Mouse (Mus musculus) MEL (cell line): ENCODE data around the gene Mylk4. TPM values are rescaled to one million over a fixed set of nuclear protein-coding genes. Genes with fewer than 3 reads are reported as not detected.
A peak's percentile ranks its signal among the peaks of the same experiment; 100 is the strongest.

Experiments
- DNase-seq: peaks from one replicate; pipeline ENCODE4 v3.0.0; 2011; ENCODE audit warnings: low read depth, low spot score
- H3K27ac ChIP-seq: 2 replicates; pipeline ENCODE4 v1.5.1; 2012; ENCODE audit warnings: low read depth, mild to moderate bottlenecking, control low read depth, low read length, moderate library complexity; ENCODE audit not compliant: control insufficient read depth
- H3K27me3 ChIP-seq, 2 experiments: fragments of 150-350 bp in 1 of 2; sonication (generic) in 1 of 2; 2 replicates each; pipeline ENCODE4 v1.6.1; 2012; ENCODE audit warnings: low read length in 2 of 2, mild to moderate bottlenecking in 2 of 2, improper control_type of control experiment in 1 of 2, moderate library complexity in 1 of 2; ENCODE audit not compliant: insufficient read depth in 2 of 2, control insufficient read depth in 1 of 2
- H3K36me3 ChIP-seq, 2 experiments: 2 replicates each; pipeline ENCODE4 v1.6.1; 2012 to 2014; ENCODE audit warnings: low read length in 2 of 2, improper control_type of control experiment in 1 of 2, inconsistent platforms in 1 of 2, mild to moderate bottlenecking in 1 of 2; ENCODE audit not compliant: insufficient read depth in 2 of 2, control insufficient read depth in 1 of 2
- H3K4me1 ChIP-seq, 2 experiments: fragments of 150-350 bp in 1 of 2; sonication (generic) in 1 of 2; 2 replicates each; pipeline ENCODE4 v1.6.1; 2012; ENCODE audit warnings: low read length in 2 of 2, improper control_type of control experiment in 1 of 2, mild to moderate bottlenecking in 1 of 2; ENCODE audit not compliant: insufficient read depth in 2 of 2, control insufficient read depth in 1 of 2
- H3K4me3 ChIP-seq, 2 experiments: fragments of 150-350 bp in 1 of 2; sonication (generic) in 1 of 2; 2 replicates each; pipeline ENCODE4 v1.5.1; 2012; ENCODE audit warnings: low read depth in 2 of 2, low read length in 2 of 2, mild to moderate bottlenecking in 2 of 2, moderate library complexity in 2 of 2, control low read depth in 1 of 2, improper control_type of control experiment in 1 of 2; ENCODE audit not compliant: control insufficient read depth in 1 of 2, insufficient read depth in 1 of 2
- H3K79me2 ChIP-seq: 2 replicates; pipeline ENCODE4 v1.6.1; 2012; ENCODE audit warnings: mild to moderate bottlenecking, low read length, moderate library complexity; ENCODE audit not compliant: control insufficient read depth, poor library complexity, insufficient read depth
- H3K9ac ChIP-seq: 2 replicates; pipeline ENCODE4 v1.6.1; 2012; ENCODE audit warnings: low read depth, mild to moderate bottlenecking, control low read depth, low read length, moderate library complexity; ENCODE audit not compliant: control insufficient read depth, poor library complexity, severe bottlenecking
- H3K9me3 ChIP-seq: fragments of 150-350 bp; sonication (generic); replicated peaks from 2 replicates; pipeline ENCODE4 v1.6.1; 2012; ENCODE audit warnings: mild to moderate bottlenecking, low read length, improper control_type of control experiment, moderate library complexity; ENCODE audit not compliant: insufficient read depth
- BHLHE40 ChIP-seq: IDR thresholded peaks from 2 replicates; pipeline ENCODE4 v1.6.1; 2012; ENCODE audit warnings: low read depth, mild to moderate bottlenecking, inconsistent platforms, low read length, improper control_type of control experiment, borderline replicate concordance
- CHD1 ChIP-seq: IDR thresholded peaks from 2 replicates; pipeline ENCODE4 v1.6.1; 2012; ENCODE audit warnings: low read depth, mild to moderate bottlenecking, inconsistent platforms, low read length, improper control_type of control experiment
- E2F4 ChIP-seq: IDR thresholded peaks from 2 replicates; pipeline ENCODE4 v1.6.1; 2011; ENCODE audit warnings: low read depth, low read length, improper control_type of control experiment, borderline replicate concordance
- EP300 ChIP-seq, 2 experiments: IDR thresholded peaks; 2 replicates each; pipeline ENCODE4 v1.6.1; 2011; ENCODE audit warnings: improper control_type of control experiment in 2 of 2, low read length in 2 of 2, low read depth in 1 of 2, mild to moderate bottlenecking in 1 of 2
- ETS1 ChIP-seq: IDR thresholded peaks from 2 replicates; pipeline ENCODE4 v1.6.1; 2012; ENCODE audit warnings: low read depth, mild to moderate bottlenecking, inconsistent platforms, low read length, improper control_type of control experiment, moderate library complexity
- GATA1 ChIP-seq: IDR thresholded peaks from 2 replicates; pipeline ENCODE4 v1.6.1; 2011; ENCODE audit warnings: low read depth, low read length, improper control_type of control experiment
- HCFC1 ChIP-seq: IDR thresholded peaks from 2 replicates; pipeline ENCODE4 v1.6.1; 2012; ENCODE audit warnings: low read depth, mild to moderate bottlenecking, inconsistent platforms, low read length, improper control_type of control experiment, moderate library complexity
- JUND ChIP-seq: IDR thresholded peaks from 2 replicates; pipeline ENCODE4 v1.6.1; 2011; ENCODE audit warnings: low read depth, mild to moderate bottlenecking, improper control_type of control experiment, low read length
- MAFK ChIP-seq: IDR thresholded peaks from 2 replicates; pipeline ENCODE4 v1.6.1; 2011; ENCODE audit warnings: low read depth, mild to moderate bottlenecking, low read length, improper control_type of control experiment, borderline replicate concordance
- MAX ChIP-seq: IDR thresholded peaks from 2 replicates; pipeline ENCODE4 v1.6.1; 2011; ENCODE audit warnings: low read length, improper control_type of control experiment
- MAZ ChIP-seq: IDR thresholded peaks from 2 replicates; pipeline ENCODE4 v1.6.1; 2012; ENCODE audit warnings: low read depth, mild to moderate bottlenecking, inconsistent platforms, low read length, improper control_type of control experiment
- MXI1 ChIP-seq: IDR thresholded peaks from 2 replicates; pipeline ENCODE4 v1.6.1; 2011; ENCODE audit warnings: mild to moderate bottlenecking, low read depth, low read length, improper control_type of control experiment
- MYC ChIP-seq: IDR thresholded peaks from 2 replicates; pipeline ENCODE4 v1.6.1; 2011; ENCODE audit warnings: low read depth, mild to moderate bottlenecking, low read length, improper control_type of control experiment, moderate library complexity
- NELFE ChIP-seq: IDR thresholded peaks from 2 replicates; pipeline ENCODE4 v1.6.1; 2011; ENCODE audit warnings: low read depth, low read length, improper control_type of control experiment
- POLR2A ChIP-seq, 2 experiments: IDR thresholded peaks; 2 replicates each; pipeline ENCODE4 v1.6.1; 2011 to 2012; ENCODE audit warnings: low read length in 2 of 2, mild to moderate bottlenecking in 2 of 2, control low read depth in 1 of 2, improper control_type of control experiment in 1 of 2, low read depth in 1 of 2, moderate library complexity in 1 of 2; ENCODE audit not compliant: control insufficient read depth in 1 of 2, insufficient read depth in 1 of 2, poor library complexity in 1 of 2
- POLR2AphosphoS5 ChIP-seq: IDR thresholded peaks from 2 replicates; pipeline ENCODE4 v1.6.1; 2012; ENCODE audit warnings: low read depth, borderline replicate concordance, mild to moderate bottlenecking, inconsistent platforms, low read length, moderate library complexity, mixed read lengths
- RCOR1 ChIP-seq: IDR thresholded peaks from 2 replicates; pipeline ENCODE4 v1.6.1; 2012; ENCODE audit warnings: low read depth, mild to moderate bottlenecking, inconsistent platforms, low read length, improper control_type of control experiment
- USF2 ChIP-seq, 2 experiments: IDR thresholded peaks; 2 replicates each; pipeline ENCODE4 v1.6.1; 2011 to 2012; ENCODE audit warnings: improper control_type of control experiment in 2 of 2, low read length in 2 of 2, borderline replicate concordance in 1 of 2, inconsistent platforms in 1 of 2, low read depth in 1 of 2, mild to moderate bottlenecking in 1 of 2; ENCODE audit not compliant: insufficient read depth in 1 of 2
- ZKSCAN1 ChIP-seq: IDR thresholded peaks from 2 replicates; pipeline ENCODE4 v1.6.1; 2012; ENCODE audit warnings: low read depth, mild to moderate bottlenecking, inconsistent platforms, low read length, improper control_type of control experiment, moderate library complexity
- ZMIZ1 ChIP-seq: IDR thresholded peaks from 2 replicates; pipeline ENCODE4 v1.6.1; 2012; ENCODE audit warnings: low read depth, mild to moderate bottlenecking, inconsistent platforms, low read length, improper control_type of control experiment, moderate library complexity
- polyA plus RNA-seq, 2 experiments: library from polyadenylated mRNA; stranded (reverse) in 1 of 2; unstranded in 1 of 2; fragments of >175 nt in 1 of 2; fragments of >200 nt in 1 of 2; gene quantifications; 2 replicates each; pipeline versions ENCODE4 v1.2.1 to v1.2.4; 2012; ENCODE audit warnings: low replicate concordance in 2 of 2, low read depth in 1 of 2; ENCODE audit not compliant: insufficient read length in 2 of 2, insufficient read depth in 1 of 2, missing spikeins in 1 of 2
- total RNA-seq: library from RNA; depleted of rRNA; stranded (reverse); fragments of 300-350 nt; gene quantifications from 2 replicates; pipeline ENCODE4 v1.2.3, GENCODE M21; 2012

The Mylk4 gene
- total and polyA plus RNA-seq, 3 experiments = not detected

DNA sequence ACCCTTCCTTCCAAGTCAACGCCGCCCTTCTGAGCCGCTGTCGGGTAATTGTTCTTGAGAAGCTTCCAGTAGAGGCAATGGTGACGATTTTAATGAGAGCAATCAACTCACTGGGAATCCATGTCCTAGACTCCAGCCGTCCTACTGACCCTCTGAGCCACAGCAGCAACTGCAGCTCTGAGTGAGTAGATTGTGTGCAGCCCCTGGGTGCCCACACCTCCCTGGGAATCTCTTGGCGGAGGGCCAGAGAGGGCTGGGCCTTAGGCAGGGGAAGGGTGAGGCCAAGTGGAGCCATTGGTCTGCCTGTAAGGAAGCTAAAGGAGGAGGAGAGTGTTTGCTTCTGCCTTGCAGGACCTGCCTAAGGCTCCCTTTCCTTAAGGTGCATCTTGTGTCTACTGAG is 23.1 kb upstream of the Mylk4 start:
- Histone ChIP-seq H3K4me3 (no peak overlapping the region), H3K27ac (no peak overlapping the region), H3K27me3 (no peaks in the 10 kb centered on the region), H3K79me2 (peaks cover 26% of the 10 kb centered on the region), H3K9ac (no peak overlapping the region), H3K36me3 (peaks cover 18 to 21% of the 10 kb centered on the region in 2 experiments), H3K9me3 (no peaks in the 10 kb centered on the region), H3K4me1 (peaks cover 2 to 10% of the 10 kb centered on the region in 2 experiments; a peak in 3 of 4 replicates)
- no peak for TF ChIP-seq RCOR1
- TF ChIP-seq MAX = no peak
- no peak for TF ChIP-seq JUND
- TF ChIP-seq EP300 (IDR thresholded peaks at IDR 0.05; ENCODE audit: low read depth in 1 of 2, low read length in 2 of 2) = no peak
- no peak for TF ChIP-seq MAFK
- TF ChIP-seq POLR2A (IDR thresholded peaks at IDR 0.05; ENCODE audit: control insufficient read depth in 1 of 2, insufficient read depth in 1 of 2, low read depth in 1 of 2, low read length in 2 of 2, poor library complexity in 1 of 2) = no peak
- no peak for TF ChIP-seq ZMIZ1
- no peak for TF ChIP-seq MAZ
- no peak for TF ChIP-seq POLR2AphosphoS5
- TF ChIP-seq GATA1 = no peak
- no peak for TF ChIP-seq BHLHE40
- no peak for TF ChIP-seq ETS1
- no peak for DNase-seq

- H3K9ac ChIP-seq = no peak overlapping the region
These were observed 20.1 kb upstream of the Mylk4 start for GRCm38 (mm10) chr13:32803701-32804345.

More at GRCm38 (mm10) chr13:32803701-32804345, 20.1 kb upstream of the Mylk4 start:
- no peak overlapping the region for H3K27ac ChIP-seq
- no peak for TF ChIP-seq NELFE
- TF ChIP-seq ZMIZ1 = no peak
- TF ChIP-seq HCFC1 = no peak
- TF ChIP-seq MXI1 = no peak
- TF ChIP-seq RCOR1 = no peak
- TF ChIP-seq GATA1 = no peak
- no peak for TF ChIP-seq USF2 (IDR thresholded peaks at IDR 0.05; ENCODE audit: borderline replicate concordance in 1 of 2, insufficient read depth in 1 of 2, low read depth in 1 of 2, low read length in 2 of 2)
- no peak for TF ChIP-seq ZKSCAN1
- no peak for TF ChIP-seq CHD1
- TF ChIP-seq MYC = no peak
- TF ChIP-seq BHLHE40 = no peak
- TF ChIP-seq MAZ = no peak
- no peak for TF ChIP-seq E2F4
- TF ChIP-seq POLR2AphosphoS5 = no peak
- no peak for TF ChIP-seq EP300 (IDR thresholded peaks at IDR 0.05; ENCODE audit: low read depth in 1 of 2, low read length in 2 of 2)
- TF ChIP-seq, all 39 proteins: peak for 0
- Histone ChIP-seq H3K9me3 (no peaks in the 10 kb centered on the region), H3K36me3 (peaks cover 11 to 17% of the 10 kb centered on the region in 2 experiments), H3K27me3 (no peaks in the 10 kb centered on the region), H3K4me1 (peaks cover 2 to 13% of the 10 kb centered on the region in 2 experiments; a peak in 3 of 4 replicates), H3K79me2 (peaks cover 26% of the 10 kb centered on the region), H3K4me3 (no peak overlapping the region; a peak in 1 of 4 replicates)
- peak; percentile 6 for DNase-seq
